Mouse (Mus musculus): ENCODE measurements around the gene Pan2.

Gene Pan2

GRCm38 (mm10) chr10:128283604-128284579 lies 19.2 kb upstream of the Pan2 start:
- WGBS: 61% methylated on average over 31 of the region's 31 CpGs

GRCm38 (mm10) chr10:128290594-128290993 lies 12.5 kb upstream of the Pan2 start:
- 53% methylated on average over 1 of the region's 1 CpGs for WGBS

- 58% methylated on average over 13 of the region's 13 CpGs for whole genome bisulfite sequencing
These were observed 6.6 kb upstream of the Pan2 start for GRCm38 (mm10) chr10:128296370-128297090.

GRCm38 (mm10) chr10:128297221-128297620 lies 5.9 kb upstream of the Pan2 start:
- WGBS: 69% methylated on average over 4 of the region's 4 CpGs

- WGBS: 76% methylated on average over 11 of the region's 11 CpGs
These were observed 5.5 kb upstream of the Pan2 start for GRCm38 (mm10) chr10:128297622-128298021.

- 79% methylated on average over 6 of the region's 6 CpGs for WGBS
These were observed 4.9 kb upstream of the Pan2 start for GRCm38 (mm10) chr10:128298243-128298642.

- 84% methylated on average over 11 of the region's 11 CpGs for WGBS
These were observed 4.4 kb upstream of the Pan2 start, which contains the start of gene Il23a for GRCm38 (mm10) chr10:128298702-128299171. Gene Il23a (minus strand): TSS chr10:128298752.

- WGBS: 29% methylated on average over 3 of the region's 3 CpGs
These were observed 778 bp upstream of the Pan2 start for GRCm38 (mm10) chr10:128302357-128302756.

GRCm38 (mm10) chr10:128302785-128303125 lies 380 bp upstream of the Pan2 start:
- under 1% methylated on average over 9 of the region's 9 CpGs for WGBS

DNA sequence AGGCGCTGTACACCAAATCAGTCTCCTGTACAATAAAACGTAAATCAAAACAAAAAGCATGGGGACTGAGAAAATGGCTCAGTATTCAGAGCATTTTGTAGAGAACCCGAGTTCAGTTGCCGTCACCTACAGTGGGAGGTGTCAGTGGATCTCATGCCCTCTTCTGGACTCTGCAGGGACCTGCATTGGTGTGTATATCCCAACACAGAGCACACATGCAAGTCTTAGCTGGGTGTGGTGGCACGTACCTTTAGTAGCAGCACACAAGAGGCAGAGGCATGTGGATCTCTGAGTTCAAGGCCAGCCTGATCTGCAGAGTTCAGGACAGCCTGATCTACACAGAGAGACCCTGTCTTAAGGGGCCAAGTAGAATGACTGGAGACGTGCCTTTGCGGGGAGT lies 6.5 kb downstream of the Pan2 start:
- WGBS: 92% methylated on average over 7 of the region's 7 CpGs

GRCm38 (mm10) chr10:128310177-128310576 lies 7.0 kb downstream of the Pan2 start:
- 56% methylated on average over 11 of the region's 11 CpGs for WGBS

- WGBS: 76% methylated on average over 4 of the region's 4 CpGs
These were observed 7.8 kb downstream of the Pan2 start for GRCm38 (mm10) chr10:128310902-128311301.

DNA sequence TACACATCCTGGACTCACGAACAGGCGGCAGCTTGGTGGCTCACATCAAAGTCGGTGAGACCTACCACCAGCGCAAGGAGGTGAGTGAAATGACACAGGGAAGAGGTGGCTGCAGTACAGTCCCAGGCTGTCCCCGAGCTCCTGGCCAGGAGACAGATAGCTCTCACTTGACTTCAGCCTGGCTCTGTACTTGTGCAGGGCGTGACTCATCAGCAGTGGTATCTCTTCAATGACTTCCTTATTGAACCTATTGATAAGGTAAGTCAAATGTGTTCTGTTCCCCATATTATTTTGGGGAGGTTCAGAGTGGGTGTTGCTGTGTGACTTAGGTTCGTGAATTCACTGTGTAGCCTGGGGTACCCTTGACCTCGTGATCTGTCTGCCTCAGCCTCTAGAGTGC lies 12.4 kb downstream of the Pan2 start:
- 93% methylated on average over 8 of the region's 8 CpGs for WGBS

- WGBS: 53% methylated on average over 12 of the region's 12 CpGs
These were observed 18.5 kb downstream of the Pan2 start for GRCm38 (mm10) chr10:128321641-128322040.

- under 1% methylated on average over 40 of the region's 40 CpGs for WGBS
These were observed 19.3 kb downstream of the Pan2 start, which contains the start of gene Cnpy2 for GRCm38 (mm10) chr10:128322141-128323108. Gene Cnpy2 (plus strand): TSS chr10:128322459.

- whole genome bisulfite sequencing: 77% methylated on average over 8 of the region's 8 CpGs
These were observed 20.4 kb downstream of the Pan2 start for GRCm38 (mm10) chr10:128323516-128323915.

DNA sequence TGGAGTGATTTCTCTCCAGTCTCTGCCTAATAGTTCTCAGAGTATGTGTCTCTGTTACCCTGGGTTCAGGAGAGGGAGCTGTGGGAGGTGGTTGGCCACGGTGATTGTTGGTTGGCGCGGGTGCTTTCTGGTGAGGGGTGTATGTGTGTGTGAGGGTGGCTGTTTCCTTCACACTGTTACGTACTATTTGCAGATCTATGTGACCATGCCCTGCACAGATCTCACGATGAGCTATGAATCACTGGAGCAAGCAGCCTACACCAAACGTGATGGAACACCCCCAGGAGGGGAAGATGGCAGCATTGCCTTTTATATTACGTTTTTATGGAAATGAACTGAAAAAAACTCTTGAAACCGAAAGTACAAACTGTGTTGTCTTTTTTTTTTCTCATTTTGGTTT lies 23.7 kb downstream of the Pan2 start:
- 52% methylated on average over 8 of the region's 8 CpGs for WGBS

GRCm38 (mm10) chr10:128327610-128328009 lies 24.5 kb downstream of the Pan2 start:
- WGBS: 85% methylated on average over 10 of the region's 10 CpGs

DNA sequence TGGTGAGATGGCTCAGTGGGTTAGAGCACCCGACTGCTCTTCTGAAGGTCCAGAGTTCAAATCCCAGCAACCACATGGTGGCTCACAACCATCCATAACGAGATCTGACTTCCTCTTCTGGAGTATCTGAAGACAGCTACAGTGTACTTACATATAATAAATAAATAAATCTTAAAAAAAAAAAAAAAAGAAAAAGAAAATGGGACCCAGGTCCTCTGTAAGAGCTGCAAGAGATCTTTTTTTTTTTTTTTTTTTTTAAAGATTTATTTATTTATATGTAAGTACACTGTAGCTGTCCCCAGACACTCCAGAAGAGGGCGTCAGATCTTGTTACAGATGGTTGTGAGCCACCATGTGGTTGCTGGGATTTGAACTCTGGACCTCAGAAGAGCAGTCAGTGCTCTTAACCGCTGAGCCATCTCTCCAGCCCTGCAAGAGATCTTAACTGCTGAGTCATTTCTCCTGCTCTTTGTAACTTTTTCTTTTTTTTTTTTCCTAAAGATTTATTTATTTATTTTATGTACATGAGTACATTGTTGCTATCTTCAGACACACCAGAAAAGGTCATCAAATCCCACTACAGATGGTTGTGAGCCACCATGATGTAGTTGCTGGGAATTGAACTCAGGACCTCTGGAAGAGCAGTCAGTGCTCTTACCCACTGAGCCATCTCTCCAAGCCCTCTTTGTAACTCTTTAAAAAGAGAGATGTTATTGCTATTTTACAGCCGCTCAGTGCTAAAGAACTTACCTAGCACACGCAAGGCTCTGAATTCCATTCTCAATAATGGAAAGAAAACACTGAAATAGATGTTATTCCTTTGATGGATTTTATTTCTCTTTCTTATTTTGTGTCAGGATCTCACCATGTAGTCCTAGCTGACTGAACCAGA lies 29.5 kb downstream of the Pan2 start:
- 77% methylated on average over 6 of the region's 6 CpGs for WGBS

DNA sequence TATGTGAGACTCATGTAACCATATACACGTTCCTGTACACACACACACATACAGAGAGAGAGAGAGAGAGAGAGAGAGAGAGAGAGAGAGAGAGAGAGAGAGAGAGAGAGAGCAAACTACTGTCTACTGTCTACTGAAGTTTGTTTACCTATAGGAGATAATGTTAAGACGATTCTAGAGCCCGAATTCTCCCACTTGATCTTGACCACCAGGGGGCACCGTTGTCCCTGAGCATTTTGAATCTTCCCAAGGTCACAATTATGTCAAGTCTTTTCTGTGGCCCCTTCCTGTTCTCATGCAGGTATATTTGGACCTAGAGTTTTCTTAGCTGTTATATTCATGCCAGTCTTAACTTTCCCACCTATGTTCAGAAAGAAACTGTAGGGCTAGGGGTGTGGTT lies 32.4 kb downstream of the Pan2 start:
- 4% methylated on average over 4 of the region's 4 CpGs for WGBS

Measured in cerebral cortex, adult 2 months (tissue).